Mouse (Mus musculus) brain, adult 2 months (tissue): ENCODE results near the gene Ltv1.
A peak's percentile ranks its signal among the peaks of the same experiment; 100 is the strongest.

Experiments
- DNase-seq: peaks from one replicate; pipeline ENCODE4 v3.0.0; 2011; ENCODE audit warnings: low read depth, low spot score

Ltv1 gene

DNA sequence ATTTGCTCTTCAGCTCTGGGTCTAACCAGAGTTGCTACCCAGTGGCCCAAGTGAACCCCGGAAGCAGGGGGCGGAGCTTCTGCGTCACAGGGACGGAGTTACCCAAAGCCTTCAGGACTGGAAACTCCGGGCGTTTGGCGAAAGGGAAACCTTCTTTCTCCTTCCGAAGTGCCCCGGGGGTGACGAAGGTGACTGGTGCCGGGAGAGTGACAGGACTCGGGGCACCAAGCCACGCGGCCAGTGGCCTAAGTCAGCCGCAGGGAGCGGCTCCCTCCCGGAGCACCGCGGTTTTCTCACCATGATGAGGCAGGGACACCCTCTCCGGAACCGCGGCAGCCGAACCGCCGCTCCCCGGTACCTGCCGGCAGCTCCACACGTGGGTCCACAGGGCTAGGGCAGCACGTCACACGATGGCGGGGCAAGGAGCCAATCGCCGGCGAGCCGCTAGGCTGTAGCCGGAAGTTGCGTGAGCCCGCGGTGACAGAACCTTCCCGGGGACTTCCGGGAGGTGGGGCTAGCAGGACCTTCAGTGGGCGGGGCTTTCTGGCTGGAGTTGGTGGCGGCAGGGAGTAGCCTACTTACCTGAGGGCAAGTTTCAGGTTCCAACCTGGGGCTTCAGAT is at the start of gene Ltv1:
Gene Ltv1 (minus strand): TSS at position 438 of the 621 bp plus-strand sequence.
- peak; percentile 98 for DNase-seq

DNA sequence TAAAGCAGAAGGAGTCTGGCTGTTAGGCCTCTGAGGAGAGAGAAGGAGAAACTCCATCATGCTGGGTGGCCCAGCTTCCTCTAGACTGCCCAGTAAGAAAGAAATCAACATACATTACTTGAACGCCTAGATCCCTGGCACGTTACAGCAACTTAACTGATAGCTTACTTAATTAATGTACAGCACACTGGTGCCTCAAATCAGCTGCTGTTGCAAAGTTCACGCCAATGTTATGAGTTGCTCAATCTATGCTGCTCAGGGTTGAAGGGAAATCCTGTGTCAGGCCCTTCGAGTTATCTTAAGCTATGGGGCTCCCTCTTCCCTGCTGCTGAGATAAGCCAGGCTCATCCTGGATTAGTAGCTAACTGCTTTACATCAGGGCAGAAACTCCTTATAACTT is 47.5 kb upstream of the Ltv1 start:
- no peak for DNase-seq

GRCm38 (mm10) chr10:13238188-13238587 is 45.2 kb upstream of the Ltv1 start:
- DNase-seq = no peak

GRCm38 (mm10) chr10:13236866-13237265 is 43.9 kb upstream of the Ltv1 start:
- no peak for DNase-seq

DNA sequence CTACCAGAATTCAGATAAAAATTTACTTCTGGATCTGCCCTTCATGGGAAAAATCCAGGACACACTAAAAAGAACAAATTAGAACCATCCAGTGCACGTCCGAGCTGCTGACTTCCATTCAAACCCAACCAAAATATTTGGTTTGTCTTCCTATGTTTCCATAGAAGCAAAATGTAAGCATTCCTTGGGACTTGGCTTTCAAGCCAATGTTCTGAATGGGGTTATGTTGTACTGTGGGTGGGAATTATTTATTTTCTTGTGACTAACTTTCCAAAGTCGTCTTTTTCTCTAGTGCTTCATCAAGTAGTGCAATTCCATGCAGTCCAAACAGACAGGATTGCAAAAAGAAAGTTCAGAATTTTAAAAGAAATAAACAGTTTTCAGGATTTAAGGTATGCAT is 41.5 kb upstream of the Ltv1 start:
- no peak for DNase-seq

- no peak for DNase-seq
These were observed 41.0 kb upstream of the Ltv1 start for GRCm38 (mm10) chr10:13233941-13234340.

- DNase-seq = no peak
These were observed 40.2 kb upstream of the Ltv1 start for GRCm38 (mm10) chr10:13233143-13233622.

GRCm38 (mm10) chr10:13232443-13233142 is 39.6 kb upstream of the Ltv1 start:
- DNase-seq = peak; percentile 53

- DNase-seq = no peak
These were observed 37.7 kb upstream of the Ltv1 start for GRCm38 (mm10) chr10:13230716-13231115.

GRCm38 (mm10) chr10:13225377-13226063 is 32.6 kb upstream of the Ltv1 start:
- no peak for DNase-seq

GRCm38 (mm10) chr10:13222135-13222534 is 29.2 kb upstream of the Ltv1 start:
- no peak for DNase-seq

- DNase-seq = no peak
These were observed 27.1 kb upstream of the Ltv1 start for GRCm38 (mm10) chr10:13220061-13220460.

DNA sequence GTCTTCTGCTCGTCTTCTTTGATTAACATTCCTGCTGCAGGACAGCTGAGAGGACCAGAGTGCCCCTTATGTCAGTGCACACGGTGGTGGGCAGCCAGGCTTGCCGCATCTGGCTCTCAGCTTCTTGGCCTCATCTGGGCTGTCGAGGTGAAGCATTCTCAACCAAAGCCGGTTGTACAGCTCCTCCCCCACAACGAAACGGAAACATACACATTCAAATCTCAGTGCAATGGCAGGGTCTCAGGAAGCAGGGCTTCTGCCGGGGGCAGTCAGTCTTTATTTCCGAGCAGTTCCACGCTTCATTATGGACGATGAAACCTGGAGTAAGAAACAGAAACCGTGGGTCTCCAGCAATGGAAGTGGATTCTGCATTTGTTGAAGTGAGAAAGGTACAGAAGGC is 21.0 kb upstream of the Ltv1 start:
- DNase-seq = no peak

DNA sequence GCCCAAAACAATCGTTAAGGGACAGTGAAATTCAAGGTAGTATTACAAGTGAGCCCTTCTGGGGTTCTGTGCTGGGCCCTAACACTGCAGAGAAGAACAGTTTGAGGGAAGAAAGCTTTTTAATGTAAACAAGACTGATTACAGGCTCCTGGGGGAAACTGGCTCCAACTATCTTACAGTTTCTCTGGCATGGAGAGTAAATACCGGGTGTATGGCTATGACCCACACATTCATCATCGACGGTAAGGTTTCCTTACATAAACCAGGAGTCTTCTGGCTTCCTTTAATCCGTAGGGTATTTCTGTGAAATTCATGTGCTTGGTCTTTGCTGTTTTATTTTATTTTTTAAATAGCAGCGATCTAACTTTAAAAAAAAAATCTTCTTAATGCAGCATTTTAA is 19.9 kb upstream of the Ltv1 start:
- no peak for DNase-seq

DNA sequence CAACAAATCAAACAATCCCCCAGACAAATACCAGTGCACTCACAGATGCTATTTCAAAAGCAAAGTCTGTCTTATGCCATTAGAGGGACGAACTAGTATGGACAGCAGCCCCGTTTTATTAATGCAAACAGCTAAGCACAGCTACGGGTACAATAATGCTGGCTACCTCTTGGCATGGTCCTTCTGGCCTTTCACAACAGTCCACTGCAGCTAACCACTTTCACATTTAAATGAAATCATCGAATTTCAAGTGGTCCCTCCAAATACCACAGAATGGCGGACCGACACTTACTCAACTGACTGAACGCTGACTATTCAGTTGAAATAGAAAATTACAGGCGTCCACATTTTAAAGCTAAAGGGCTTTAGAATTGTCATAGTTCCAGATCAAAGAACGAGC is 19.4 kb upstream of the Ltv1 start:
- DNase-seq = no peak

GRCm38 (mm10) chr10:13209930-13210637 is 17.1 kb upstream of the Ltv1 start:
- no peak for DNase-seq

GRCm38 (mm10) chr10:13209506-13209905 is 16.5 kb upstream of the Ltv1 start:
- no peak for DNase-seq

GRCm38 (mm10) chr10:13209061-13209460 is 16.1 kb upstream of the Ltv1 start:
- DNase-seq = no peak

DNA sequence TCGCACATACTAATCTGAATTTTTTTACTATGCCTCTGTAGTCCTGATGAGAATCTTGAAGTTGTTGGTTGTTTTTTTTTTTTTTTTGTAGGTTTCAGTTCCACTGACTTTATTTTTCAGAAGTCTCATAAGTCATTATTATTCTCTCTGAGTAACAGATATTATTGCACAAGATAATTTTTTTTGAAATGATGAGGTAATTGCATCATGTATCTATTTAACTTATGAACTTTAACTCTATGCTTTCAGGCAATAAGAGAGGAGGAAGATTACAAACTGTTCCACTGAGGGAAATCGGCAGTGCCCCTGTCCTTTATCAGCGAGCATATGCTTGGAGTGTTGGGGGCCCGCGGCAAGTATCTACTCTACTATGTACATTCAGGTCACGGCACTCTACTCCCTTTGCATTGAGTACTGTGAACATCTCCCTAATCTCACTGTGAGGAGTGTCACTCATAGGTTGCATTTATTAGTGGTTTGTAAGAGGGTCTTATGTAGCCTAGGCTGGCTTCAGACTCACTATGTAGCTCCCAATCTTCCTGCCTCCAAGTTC is 8.8 kb upstream of the Ltv1 start:
- no peak for DNase-seq

DNA sequence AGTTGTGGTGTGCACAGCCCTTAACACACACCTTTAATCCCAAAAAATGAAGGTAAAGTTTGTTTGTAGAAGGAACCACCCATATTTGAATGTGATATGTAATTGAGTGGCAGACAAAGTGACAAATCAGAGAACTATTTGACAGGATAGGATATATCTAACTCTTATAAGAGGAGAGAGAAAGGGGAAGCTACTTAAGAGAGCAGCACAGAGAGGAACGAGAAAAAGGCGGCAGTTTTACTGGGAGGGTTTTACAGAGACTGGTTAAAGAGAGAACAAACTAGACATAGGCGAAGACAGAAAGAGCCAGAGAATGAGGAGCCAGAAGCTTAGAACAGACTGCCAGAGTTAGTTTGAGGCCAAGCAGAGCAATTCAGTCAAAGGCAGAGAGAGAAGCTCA is 7.9 kb upstream of the Ltv1 start:
- no peak for DNase-seq

DNA sequence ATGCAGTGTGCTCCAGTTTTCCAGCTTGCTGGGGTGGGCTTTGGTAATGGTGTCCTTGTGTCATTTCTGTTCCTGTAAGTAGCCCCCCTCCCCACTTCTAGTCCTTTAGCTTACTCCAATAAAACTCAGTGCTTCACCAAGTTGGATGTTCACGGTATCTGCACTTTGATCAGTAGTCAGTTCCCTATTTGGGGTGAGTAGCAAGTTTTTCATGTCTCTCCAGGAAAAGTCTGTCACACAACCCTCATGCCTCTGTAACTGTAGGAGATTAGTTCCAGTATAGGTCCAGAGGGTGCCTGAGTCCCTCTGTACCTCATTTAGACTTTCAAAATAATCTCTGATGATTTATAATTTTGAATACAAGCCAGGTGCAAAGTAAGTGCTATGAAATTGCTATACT is 6.3 kb upstream of the Ltv1 start:
- no peak for DNase-seq
